Mouse (Mus musculus) brain, embryonic 14.5 days (tissue): ENCODE results near the gene Sgf29.

Source experiments
- CTCF ChIP-seq: fragments of 200-500 bp; IDR thresholded peaks from 2 replicates; pipeline ENCODE4 v1.5.1; 2012; ENCODE audit warnings: inconsistent platforms, mild to moderate bottlenecking, moderate library complexity, borderline replicate concordance; ENCODE audit not compliant: insufficient read depth, insufficient read length; ENCODE audit errors: extremely low read depth
- POLR2A ChIP-seq: fragments of 200-500 bp; IDR thresholded peaks from 2 replicates; pipeline ENCODE4 v1.6.1; 2012; ENCODE audit warnings: mild to moderate bottlenecking, inconsistent platforms, borderline replicate concordance; ENCODE audit not compliant: poor library complexity, insufficient read depth, insufficient read length, severe bottlenecking; ENCODE audit errors: extremely low read depth

GRCm38 (mm10) chr7:126700063-126701015, 51.2 kb downstream of the Sgf29 start:
- TF ChIP-seq CTCF (no peak), POLR2A (no peak)
